Mouse (Mus musculus): Measurements from ENCODE around the gene Dag1. TPM values are rescaled to one million over a fixed set of nuclear protein-coding genes. Genes with fewer than 3 reads are reported as not detected.
"Not testable (repeated sequence)": the region's sequence is repeated elsewhere in the genome, so short reads cannot be mapped to it uniquely, and the experiment has no call there.

Dag1 gene
- polyA plus RNA-seq, 1 experiment from 2014 or later = 52.7 TPM

GRCm38 (mm10) chr9:108278697-108279450 is 15.1 kb upstream of the Dag1 start:
- no peaks in the 10 kb centered on the region for H3K4me1 ChIP-seq (replicated peaks; ENCODE audit: control insufficient read depth, insufficient read depth)
- DNase-seq (ENCODE audit: low spot score) (peak; percentile 52), ATAC-seq (ENCODE audit: low FRiP score, low TSS enrichment) (no peak)
- no peak overlapping the region for H3K4me3 ChIP-seq (ENCODE audit: low read depth, low read length)
- H3K4me2 ChIP-seq (replicated peaks; ENCODE audit: low read depth) = no peak overlapping the region
- TF ChIP-seq EP300 (optimal IDR thresholded peaks at IDR 0.05) (no peak), CTCF (IDR thresholded peaks at IDR 0.05; ENCODE audit: low read depth) (peak; percentile 75)
- no peaks in the 10 kb centered on the region for H3K36me3 ChIP-seq (ENCODE audit: control insufficient read depth, insufficient read depth, low read length)
- no peak overlapping the region for H3K27ac ChIP-seq (replicated peaks)
- no peak overlapping the region for H3K9ac ChIP-seq (ENCODE audit: low read length)
- H3K9me3 ChIP-seq (ENCODE audit: control insufficient read depth, low read length) = no peaks in the 10 kb centered on the region
- no peaks in the 10 kb centered on the region for H3K27me3 ChIP-seq (ENCODE audit: control insufficient read depth, insufficient read depth, low read length)
- WGBS = 61% methylated on average over 10 of the region's 10 CpGs

GRCm38 (mm10) chr9:108275331-108275659 is 11.5 kb upstream of the Dag1 start:
- H3K36me3 ChIP-seq (ENCODE audit: control insufficient read depth, insufficient read depth, low read length) = no peaks in the 10 kb centered on the region
- no peak overlapping the region for H3K4me3 ChIP-seq (ENCODE audit: low read depth, low read length)
- no peaks in the 10 kb centered on the region for H3K27me3 ChIP-seq (ENCODE audit: control insufficient read depth, insufficient read depth, low read length)
- H3K27ac ChIP-seq (replicated peaks) = 0 out of 2 replicates have a peak overlapping the region, but pooled peaks have one; percentile 13
- H3K9ac ChIP-seq (ENCODE audit: low read length) = no peak overlapping the region
- 49% methylated on average over 6 of the region's 6 CpGs for WGBS
- no peak for DNase-seq (ENCODE audit: low spot score)
- H3K4me1 ChIP-seq (replicated peaks; ENCODE audit: control insufficient read depth, insufficient read depth) = no peaks in the 10 kb centered on the region
- H3K9me3 ChIP-seq (ENCODE audit: control insufficient read depth, low read length) = no peaks in the 10 kb centered on the region
- ATAC-seq (ENCODE audit: low FRiP score, low TSS enrichment) = 0 out of 2 replicates have a peak, but pooled peaks have one; percentile 1
- TF ChIP-seq CTCF (IDR thresholded peaks at IDR 0.05; ENCODE audit: low read depth) = no peak
- no peak for TF ChIP-seq EP300 (optimal IDR thresholded peaks at IDR 0.05)
- H3K4me2 ChIP-seq (replicated peaks; ENCODE audit: low read depth) = no peak overlapping the region

DNA sequence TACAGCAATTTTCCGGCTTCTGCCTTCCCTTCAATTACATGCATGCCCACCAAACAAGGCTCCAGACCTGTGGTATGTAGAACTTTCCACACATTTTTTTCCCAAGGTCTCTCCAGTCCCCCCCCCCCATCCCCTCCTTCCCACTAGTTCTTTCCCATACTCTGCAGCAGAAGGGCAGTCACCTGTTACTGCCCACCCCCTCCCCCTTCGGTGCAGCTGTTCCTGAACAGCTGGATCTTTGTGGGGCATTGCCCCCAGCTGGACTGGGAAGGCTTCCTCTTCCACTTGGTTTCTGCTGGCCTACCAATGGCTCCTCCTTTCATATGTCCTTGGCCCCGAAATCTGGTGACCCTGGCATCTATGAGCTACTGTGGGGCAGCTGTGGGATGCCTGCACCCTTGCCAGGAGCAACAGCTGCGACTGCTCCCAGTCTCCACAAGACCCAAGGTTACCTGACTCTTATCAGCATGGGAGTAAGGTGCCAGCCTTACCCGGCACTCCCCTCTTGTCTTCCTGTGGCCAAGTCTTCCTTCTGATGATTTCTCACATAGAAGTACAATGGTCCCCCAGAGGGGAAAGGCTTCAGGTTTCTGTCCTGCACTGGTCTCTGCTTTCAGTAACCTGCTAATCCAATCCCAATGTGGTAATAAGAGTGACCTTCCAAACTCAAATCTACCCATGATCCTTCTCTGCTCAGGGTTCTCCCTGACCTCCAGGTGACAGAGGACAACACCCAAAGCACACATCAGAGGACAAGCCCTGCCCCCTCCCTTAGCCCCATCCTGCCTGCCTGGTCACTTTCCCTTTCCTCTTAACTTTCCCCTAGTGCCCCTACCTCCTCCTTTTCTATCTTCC is 10.9 kb upstream of the Dag1 start:
- DNase-seq (ENCODE audit: low spot score) (peak; percentile 60), ATAC-seq (ENCODE audit: low FRiP score, low TSS enrichment) (peak; percentile 82)
- no peak overlapping the region for H3K4me3 ChIP-seq (ENCODE audit: low read depth, low read length)
- no peaks in the 10 kb centered on the region for H3K9me3 ChIP-seq (ENCODE audit: control insufficient read depth, low read length)
- H3K27ac ChIP-seq (replicated peaks) = peak overlapping the region; percentile 53; the same call in 1 of the 2 replicates
- no peaks in the 10 kb centered on the region for H3K36me3 ChIP-seq (ENCODE audit: control insufficient read depth, insufficient read depth, low read length)
- H3K4me1 ChIP-seq (replicated peaks; ENCODE audit: control insufficient read depth, insufficient read depth) = no peaks in the 10 kb centered on the region
- no peaks in the 10 kb centered on the region for H3K27me3 ChIP-seq (ENCODE audit: control insufficient read depth, insufficient read depth, low read length)
- 65% methylated on average over 5 of the region's 5 CpGs for WGBS
- H3K9ac ChIP-seq (ENCODE audit: low read length) = no peak overlapping the region
- TF ChIP-seq CTCF (IDR thresholded peaks at IDR 0.05; ENCODE audit: low read depth) = no peak
- H3K4me2 ChIP-seq (replicated peaks; ENCODE audit: low read depth) = no peak overlapping the region

GRCm38 (mm10) chr9:108273485-108273884 is 9.7 kb upstream of the Dag1 start:
- 77% methylated on average over 4 of the region's 4 CpGs for WGBS
- TF ChIP-seq EP300 (optimal IDR thresholded peaks at IDR 0.05) (no peak), CTCF (IDR thresholded peaks at IDR 0.05; ENCODE audit: low read depth) (no peak)
- Histone ChIP-seq H3K9me3 (ENCODE audit: control insufficient read depth, low read length) (no peaks in the 10 kb centered on the region), H3K27me3 (ENCODE audit: control insufficient read depth, insufficient read depth, low read length) (no peaks in the 10 kb centered on the region), H3K27ac (replicated peaks) (no peak overlapping the region), H3K4me3 (ENCODE audit: low read depth, low read length) (no peak overlapping the region), H3K4me1 (replicated peaks; ENCODE audit: control insufficient read depth, insufficient read depth) (no peaks in the 10 kb centered on the region), H3K36me3 (ENCODE audit: control insufficient read depth, insufficient read depth, low read length) (no peaks in the 10 kb centered on the region), H3K4me2 (replicated peaks; ENCODE audit: low read depth) (no peak overlapping the region), H3K9ac (ENCODE audit: low read length) (no peak overlapping the region)
- ATAC-seq (ENCODE audit: low FRiP score, low TSS enrichment) = no peak
- DNase-seq (ENCODE audit: low spot score) = no peak

DNA sequence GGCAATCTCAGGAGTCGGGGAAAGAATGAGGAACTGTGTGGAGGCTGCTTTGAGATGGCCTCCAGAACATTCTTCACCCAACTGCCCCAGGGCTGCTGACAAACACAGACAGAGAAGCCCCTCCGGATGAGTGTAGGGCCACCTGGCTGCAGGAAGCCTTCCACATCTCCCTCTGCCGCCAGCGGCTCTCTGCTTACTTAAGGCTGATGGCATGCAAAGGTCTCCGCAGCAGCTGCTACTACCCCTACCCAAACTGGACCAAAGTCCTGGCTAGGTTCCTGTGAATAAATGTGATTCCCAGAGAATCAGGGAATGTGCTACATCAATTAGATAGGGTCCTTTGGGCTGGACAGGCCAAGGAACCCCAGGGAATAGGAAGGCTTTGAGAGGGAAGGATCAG is 8.9 kb upstream of the Dag1 start:
- ATAC-seq (ENCODE audit: low FRiP score, low TSS enrichment) (no peak), DNase-seq (ENCODE audit: low spot score) (no peak)
- TF ChIP-seq EP300 (optimal IDR thresholded peaks at IDR 0.05) (no peak), CTCF (IDR thresholded peaks at IDR 0.05; ENCODE audit: low read depth) (no peak)
- Histone ChIP-seq H3K4me3 (ENCODE audit: low read depth, low read length) (no peak overlapping the region), H3K27me3 (ENCODE audit: control insufficient read depth, insufficient read depth, low read length) (no peaks in the 10 kb centered on the region), H3K4me1 (replicated peaks; ENCODE audit: control insufficient read depth, insufficient read depth) (no peaks in the 10 kb centered on the region), H3K9ac (ENCODE audit: low read length) (no peak overlapping the region), H3K27ac (replicated peaks) (peak overlapping the region; percentile 45; the same call in 1 of the 2 replicates), H3K9me3 (ENCODE audit: control insufficient read depth, low read length) (no peaks in the 10 kb centered on the region), H3K4me2 (replicated peaks; ENCODE audit: low read depth) (no peak overlapping the region), H3K36me3 (ENCODE audit: control insufficient read depth, insufficient read depth, low read length) (no peaks in the 10 kb centered on the region)
- 41% methylated on average over 5 of the region's 5 CpGs for WGBS

DNA sequence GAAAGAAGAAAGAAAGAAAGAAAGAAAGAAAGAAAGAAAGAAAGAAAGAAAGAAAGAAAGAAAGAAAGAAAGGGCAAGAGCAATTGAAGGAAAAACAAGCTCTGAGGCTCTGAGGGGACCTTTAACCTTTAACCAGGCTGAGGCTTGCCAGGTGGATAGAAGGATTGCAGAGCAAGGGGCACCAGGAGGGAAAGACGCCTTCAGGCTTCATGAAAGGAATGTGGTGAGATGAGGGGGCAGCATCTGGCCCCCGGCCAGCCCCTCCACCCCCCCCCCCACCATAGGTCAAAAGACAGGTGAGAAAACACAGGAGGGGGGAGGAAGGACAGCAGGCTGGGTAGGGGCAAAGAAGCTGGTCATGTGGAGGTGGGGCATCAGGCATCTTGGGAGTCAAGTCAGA is 8.2 kb upstream of the Dag1 start:
- Histone ChIP-seq H3K4me1 (replicated peaks; ENCODE audit: control insufficient read depth, insufficient read depth) (no peaks in the 10 kb centered on the region), H3K4me3 (ENCODE audit: low read depth, low read length) (no peak overlapping the region), H3K27me3 (ENCODE audit: control insufficient read depth, insufficient read depth, low read length) (no peaks in the 10 kb centered on the region), H3K9ac (ENCODE audit: low read length) (no peak overlapping the region), H3K4me2 (replicated peaks; ENCODE audit: low read depth) (no peak overlapping the region), H3K36me3 (ENCODE audit: control insufficient read depth, insufficient read depth, low read length) (no peaks in the 10 kb centered on the region), H3K9me3 (ENCODE audit: control insufficient read depth, low read length) (no peaks in the 10 kb centered on the region), H3K27ac (replicated peaks) (peak overlapping the region; percentile 45)
- TF ChIP-seq EP300 (optimal IDR thresholded peaks at IDR 0.05) = no peak
- TF ChIP-seq CTCF (IDR thresholded peaks at IDR 0.05; ENCODE audit: low read depth) = no peak
- ATAC-seq (ENCODE audit: low FRiP score, low TSS enrichment) (no peak), DNase-seq (ENCODE audit: low spot score) (no peak)
- WGBS = 9% methylated on average over 2 of the region's 2 CpGs

DNA sequence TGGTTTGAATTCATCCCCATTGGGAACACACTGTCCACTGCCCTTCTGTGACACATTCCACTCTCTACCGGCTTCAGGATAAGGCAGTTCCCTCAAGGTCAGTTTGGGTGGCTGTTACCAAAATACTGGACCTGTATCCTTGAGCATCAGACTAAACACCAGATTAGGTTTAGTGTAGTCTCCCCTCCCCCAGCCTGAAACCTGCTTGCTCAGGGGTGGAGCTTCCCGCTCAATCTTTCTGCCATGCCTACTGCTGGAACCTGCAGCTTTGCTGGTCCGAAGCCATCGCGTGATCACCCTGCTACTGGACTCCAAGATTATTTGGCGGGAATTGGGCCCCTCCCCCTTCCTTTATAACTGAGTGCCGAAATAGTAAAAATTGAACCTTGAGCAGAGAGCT is 4.9 kb upstream of the Dag1 start:
- peak overlapping the region; percentile 67; the same call in 1 of the 2 replicates for H3K27ac ChIP-seq (replicated peaks)
- H3K4me3 ChIP-seq (ENCODE audit: low read depth, low read length); H3K27me3 ChIP-seq (ENCODE audit: control insufficient read depth, insufficient read depth, low read length); H3K9me3 ChIP-seq (ENCODE audit: control insufficient read depth, low read length); H3K4me1 ChIP-seq (replicated peaks; ENCODE audit: control insufficient read depth, insufficient read depth); H3K36me3 ChIP-seq (ENCODE audit: control insufficient read depth, insufficient read depth, low read length); H3K4me2 ChIP-seq (replicated peaks; ENCODE audit: low read depth); ATAC-seq (ENCODE audit: low FRiP score, low TSS enrichment); H3K9ac ChIP-seq (ENCODE audit: low read length): not testable (repeated sequence)
- WGBS = 58% methylated on average over 6 of the region's 7 CpGs
- peak; percentile 32 for DNase-seq (ENCODE audit: low spot score)

All from stomach, postnatal 0 days (tissue).